8 mouse cellular contexts compared by ENCODE assay signal in genomic region chr8:70505698-70506327, GRCm38 (mm10). TPM values are rescaled to one million over a fixed set of nuclear protein-coding genes. Genes with fewer than 3 reads are reported as not detected.
DNase-seq lines count a peak whose midpoint lies in the region; ATAC-seq and TF ChIP-seq lines count a peak whose summit lies in the region.

No protein-coding gene starts in this region.

- H3K9ac ChIP-seq in neural tube, embryonic 13.5 days: peak overlapping the region; percentile 96

- TF ChIP-seq CTCF in cerebellum, adult 2 months (IDR thresholded peaks at IDR 0.05; ENCODE audit: borderline replicate concordance, insufficient read depth, low read depth, low read length): no peak
- TF ChIP-seq CTCF in thymus, adult 2 months (IDR thresholded peaks at IDR 0.05; ENCODE audit: borderline replicate concordance, control insufficient read depth, extremely low read depth, insufficient read depth, low read length, poor library complexity): no peak

- H3K27ac ChIP-seq in cerebellum, adult 2 months (ENCODE audit: insufficient read depth, low read length): no peak overlapping the region
- no peak overlapping the region for H3K27ac ChIP-seq in thymus, adult 2 months (ENCODE audit: control insufficient read depth, insufficient read depth, low read length)
- H3K27ac ChIP-seq in limb, embryonic 10.5 days: peak overlapping the region; percentile 97
- H3K27ac ChIP-seq in neural tube, embryonic 13.5 days (replicated peaks): peak overlapping the region; percentile 96

- no peaks in the 10 kb centered on the region for H3K27me3 ChIP-seq in cerebellum, adult 2 months (ENCODE audit: control insufficient read depth, insufficient read depth, low read length)
- H3K27me3 ChIP-seq in thymus, adult 2 months (ENCODE audit: control insufficient read depth, insufficient read depth, low read length): no peaks in the 10 kb centered on the region
- H3K27me3 ChIP-seq in limb, embryonic 10.5 days (ENCODE audit: low read depth, poor library complexity, severe bottlenecking): peaks cover 25% of the 10 kb centered on the region
- peaks cover 34% of the 10 kb centered on the region for H3K27me3 ChIP-seq in neural tube, embryonic 13.5 days

- no peak for TF ChIP-seq POLR2A in cerebellum, adult 2 months (IDR thresholded peaks at IDR 0.05; ENCODE audit: borderline replicate concordance, insufficient read depth, low read length)
- no peak for TF ChIP-seq POLR2A in thymus, adult 2 months (IDR thresholded peaks at IDR 0.05; ENCODE audit: control insufficient read depth, extremely low read depth, insufficient read depth, low read length, poor library complexity)

- peak overlapping the region; percentile 72 for H3K4me3 ChIP-seq in cerebellum, adult 2 months (replicated peaks; ENCODE audit: insufficient read depth, low read depth, low read length)
- peak overlapping the region; percentile 56 for H3K4me3 ChIP-seq in thymus, adult 2 months (ENCODE audit: control insufficient read depth, insufficient read depth, low read length)
- H3K4me3 ChIP-seq in limb, embryonic 10.5 days: peak overlapping the region; percentile 77
- peak overlapping the region; percentile 74 for H3K4me3 ChIP-seq in neural tube, embryonic 13.5 days

- peaks cover 33% of the 10 kb centered on the region for H3K4me1 ChIP-seq in cerebellum, adult 2 months (ENCODE audit: control insufficient read depth, insufficient read depth, low read length)
- peaks cover 25% of the 10 kb centered on the region for H3K4me1 ChIP-seq in thymus, adult 2 months (replicated peaks; ENCODE audit: control insufficient read depth, insufficient read depth, low read length)
- H3K4me1 ChIP-seq in limb, embryonic 10.5 days: peaks cover 66% of the 10 kb centered on the region
- peaks cover 71% of the 10 kb centered on the region for H3K4me1 ChIP-seq in neural tube, embryonic 13.5 days (replicated peaks)

- peak in 1 of 2 experiments; percentile 45 for DNase-seq in cerebellum, adult 2 months
- DNase-seq in cerebellum, adult 9-10 months: no peak
- DNase-seq in thymus, adult 2 months: no peak
- DNase-seq in thymus, postnatal 0 days (ENCODE audit: low spot score): no peak
- DNase-seq in limb, embryonic 10.5 days (ENCODE audit: low spot score): no peak
- DNase-seq in layer of hippocampus, postnatal 14 days (ENCODE audit: low spot score in 2 of 2): no peak
- no peak for DNase-seq in urinary bladder, postnatal 10 days (ENCODE audit: low spot score)

- no peaks in the 10 kb centered on the region for H3K9me3 ChIP-seq in limb, embryonic 10.5 days (replicated peaks)
- no peaks in the 10 kb centered on the region for H3K9me3 ChIP-seq in neural tube, embryonic 13.5 days

- ATAC-seq in neural tube, embryonic 13.5 days (ENCODE audit: low read depth): peak; percentile 5

- H3K4me2 ChIP-seq in neural tube, embryonic 13.5 days: peak overlapping the region; percentile 86

- H3K36me3 ChIP-seq in thymus, adult 2 months (ENCODE audit: control insufficient read depth, insufficient read depth, low read length): peaks cover 6% of the 10 kb centered on the region; the same call in 1 of the 2 replicates
- H3K36me3 ChIP-seq in limb, embryonic 10.5 days: peaks cover 33% of the 10 kb centered on the region
- H3K36me3 ChIP-seq in neural tube, embryonic 13.5 days: peaks cover 20% of the 10 kb centered on the region

- WGBS in cerebellum, adult 2 months: 5% methylated on average over 32 of the region's 32 CpGs
- 51% methylated on average over 32 of the region's 32 CpGs for WGBS in thymus, adult 2 months
- WGBS in limb, embryonic 10.5 days: 35% methylated on average over 32 of the region's 32 CpGs
- 38% methylated on average over 32 of the region's 32 CpGs for WGBS in neural tube, embryonic 13.5 days

RNA-seq across cellular contexts. Expression of gene Rex1bd, which starts 0.7 kb away (rescaled TPM):
- polyA plus RNA-seq in cerebellum, adult 2 months (2012; rRNA removed): 184 and 189 TPM in 2 replicates
- 196 and 227 TPM in 2 replicates for polyA plus RNA-seq in thymus, adult 2 months (2012; rRNA removed)
- polyA plus RNA-seq in thymus, postnatal 0 days (2015; fragmentation: Nextera tagmentation; extraction: Ambion mirVana): 170 and 181 TPM in 2 replicates
- polyA plus RNA-seq in limb, embryonic 10.5 days (2016; fragmentation: Nextera tagmentation; extraction: Ambion mirVana): 126 and 143 TPM in 2 replicates
- 143 and 153 TPM in 2 replicates for polyA plus RNA-seq in neural tube, embryonic 13.5 days (2015; fragmentation: Nextera tagmentation; extraction: Ambion mirVana)
- 100 to 1,000 TPM in 1 of 2 experiments, 10 to 100 TPM in 1; 83.2 to 103 TPM for total RNA-seq in layer of hippocampus, postnatal 14 days (2021)

RNA-seq across cellular contexts. Expression of gene Uba52, which starts 4.8 kb away (rescaled TPM):
- polyA plus RNA-seq in cerebellum, adult 2 months (2012; rRNA removed): 920 and 977 TPM in 2 replicates
- 731 and 765 TPM in 2 replicates for polyA plus RNA-seq in thymus, adult 2 months (2012; rRNA removed)
- polyA plus RNA-seq in thymus, postnatal 0 days (2015; fragmentation: Nextera tagmentation; extraction: Ambion mirVana): 1,327 and 1,441 TPM in 2 replicates
- polyA plus RNA-seq in limb, embryonic 10.5 days (2016; fragmentation: Nextera tagmentation; extraction: Ambion mirVana): 877 and 996 TPM in 2 replicates
- polyA plus RNA-seq in neural tube, embryonic 13.5 days (2015; fragmentation: Nextera tagmentation; extraction: Ambion mirVana): 787 and 800 TPM in 2 replicates
- total RNA-seq in layer of hippocampus, postnatal 14 days (2021): 1,000 to 10,000 TPM; 1,048 to 1,082 TPM

RNA-seq across cellular contexts. Expression of gene Crlf1, which starts 12.9 kb away (rescaled TPM):
- 3.8 and 4.0 TPM in 2 replicates for polyA plus RNA-seq in cerebellum, adult 2 months (2012; rRNA removed)
- 0.59 and 0.70 TPM in 2 replicates for polyA plus RNA-seq in thymus, adult 2 months (2012; rRNA removed)
- 0.10 and 0.27 TPM in 2 replicates for polyA plus RNA-seq in thymus, postnatal 0 days (2015; fragmentation: Nextera tagmentation; extraction: Ambion mirVana)
- polyA plus RNA-seq in limb, embryonic 10.5 days (2016; fragmentation: Nextera tagmentation; extraction: Ambion mirVana): 79.8 and 126 TPM in 2 replicates
- 3.6 and 4.6 TPM in 2 replicates for polyA plus RNA-seq in neural tube, embryonic 13.5 days (2015; fragmentation: Nextera tagmentation; extraction: Ambion mirVana)
- 10 to 100 TPM; 21.8 to 24.2 TPM for total RNA-seq in layer of hippocampus, postnatal 14 days (2021)

RNA-seq across cellular contexts. Expression of gene Tmem59l, which starts 18.7 kb away (rescaled TPM):
- 524 and 552 TPM in 2 replicates for polyA plus RNA-seq in cerebellum, adult 2 months (2012; rRNA removed)
- polyA plus RNA-seq in thymus, adult 2 months (2012; rRNA removed): 0.39 and 0.73 TPM in 2 replicates
- 0.09 and 0.10 TPM in 2 replicates for polyA plus RNA-seq in thymus, postnatal 0 days (2015; fragmentation: Nextera tagmentation; extraction: Ambion mirVana)
- polyA plus RNA-seq in limb, embryonic 10.5 days (2016; fragmentation: Nextera tagmentation; extraction: Ambion mirVana): 22.4 and 23.7 TPM in 2 replicates
- polyA plus RNA-seq in neural tube, embryonic 13.5 days (2015; fragmentation: Nextera tagmentation; extraction: Ambion mirVana): 78.4 and 89.7 TPM in 2 replicates
- total RNA-seq in layer of hippocampus, postnatal 14 days (2021): 100 to 1,000 TPM; 251 to 263 TPM

RNA-seq across cellular contexts. Expression of gene Fkbp8, which starts 21.7 kb away (rescaled TPM):
- polyA plus RNA-seq in cerebellum, adult 2 months (2012; rRNA removed): 531 and 552 TPM in 2 replicates
- polyA plus RNA-seq in thymus, adult 2 months (2012; rRNA removed): 613 and 640 TPM in 2 replicates
- 309 and 319 TPM in 2 replicates for polyA plus RNA-seq in thymus, postnatal 0 days (2015; fragmentation: Nextera tagmentation; extraction: Ambion mirVana)
- 297 and 310 TPM in 2 replicates for polyA plus RNA-seq in limb, embryonic 10.5 days (2016; fragmentation: Nextera tagmentation; extraction: Ambion mirVana)
- 347 and 358 TPM in 2 replicates for polyA plus RNA-seq in neural tube, embryonic 13.5 days (2015; fragmentation: Nextera tagmentation; extraction: Ambion mirVana)
- total RNA-seq in layer of hippocampus, postnatal 14 days (2021): 100 to 1,000 TPM; 412 to 417 TPM

Comparison
In these comparisons a context has a peak if more than half of its experiments do, and no peak if none do; other contexts are left out.
1. H3K27ac ChIP-seq: peak in limb, embryonic 10.5 days (single experiment) and neural tube, embryonic 13.5 days (single experiment); none in cerebellum, adult 2 months (single experiment) and thymus, adult 2 months (single experiment).
2. RNA of gene Crlf1, which starts 12.9 kb away (polyA plus RNA-seq): 79.8 to 126 TPM in limb, embryonic 10.5 days; 3.8 to 4.0 TPM in cerebellum, adult 2 months, 3.6 to 4.6 TPM in neural tube, embryonic 13.5 days, 0.59 to 0.70 TPM in thymus, adult 2 months and 0.10 to 0.27 TPM in thymus, postnatal 0 days; every median in the first group is over 10 times any median in the second.
3. Peak in every context shown above with its lines, with median percentiles within 50 percentile points of each other: H3K4me3 ChIP-seq.